Mouse (Mus musculus) right cerebral cortex, postnatal 4 days (tissue): ENCODE data around the gene Fam71e1.

ENCODE experiments used
- DNase-seq: peaks from one replicate; pipeline ENCODE4 v3.0.0-alpha.2; 2022

Fam71e1 gene

DNA sequence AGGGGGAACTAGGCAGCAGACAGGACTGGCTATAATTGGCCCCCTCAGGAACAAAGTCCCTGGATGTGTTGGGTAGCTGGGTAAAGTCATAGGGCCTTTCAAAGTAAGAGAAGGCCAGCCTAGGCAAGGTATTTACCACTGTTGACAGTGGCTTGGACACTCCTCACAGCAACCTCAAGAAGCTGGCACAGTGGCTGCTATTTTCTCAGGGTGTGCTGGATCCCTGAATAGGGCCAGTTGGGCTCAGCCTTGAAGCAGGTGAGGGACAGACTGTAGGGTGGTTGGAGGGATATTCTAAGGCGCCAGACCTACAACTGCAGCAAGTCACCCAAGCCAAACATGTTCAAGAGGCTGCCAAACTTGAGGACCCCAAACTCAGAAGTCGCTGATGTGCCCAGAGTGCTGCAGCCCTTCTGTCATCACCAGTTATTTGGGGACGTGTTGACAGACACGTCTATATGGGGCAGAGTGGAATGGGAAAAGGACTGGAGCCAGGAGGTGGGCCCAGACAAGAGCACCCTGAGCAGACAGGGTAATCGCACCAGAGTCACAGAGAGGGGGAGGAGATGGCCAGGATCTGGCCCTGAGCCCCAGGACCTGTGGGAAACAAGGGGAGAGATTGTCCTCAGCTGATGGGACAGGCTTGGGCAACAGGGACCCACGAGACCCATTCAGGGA lies 24.4 kb upstream of the Fam71e1 start:
- DNase-seq: no peak

DNA sequence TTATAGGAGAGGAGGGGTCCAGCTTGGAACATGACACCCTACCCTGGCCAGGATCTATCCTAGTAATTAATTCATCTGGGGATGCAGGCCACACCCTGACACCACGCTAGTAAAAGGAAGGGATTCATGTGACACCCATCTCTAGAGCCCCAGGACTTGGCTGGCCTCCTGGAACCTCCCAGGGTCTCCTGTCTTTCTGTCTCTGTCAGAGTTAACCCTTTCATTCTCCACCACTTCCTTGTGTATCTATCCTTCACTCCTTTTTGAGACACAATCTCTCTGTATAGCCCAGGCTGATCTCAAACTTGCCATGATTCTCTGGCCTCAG lies 23.9 kb upstream of the Fam71e1 start:
- no peak for DNase-seq

DNA sequence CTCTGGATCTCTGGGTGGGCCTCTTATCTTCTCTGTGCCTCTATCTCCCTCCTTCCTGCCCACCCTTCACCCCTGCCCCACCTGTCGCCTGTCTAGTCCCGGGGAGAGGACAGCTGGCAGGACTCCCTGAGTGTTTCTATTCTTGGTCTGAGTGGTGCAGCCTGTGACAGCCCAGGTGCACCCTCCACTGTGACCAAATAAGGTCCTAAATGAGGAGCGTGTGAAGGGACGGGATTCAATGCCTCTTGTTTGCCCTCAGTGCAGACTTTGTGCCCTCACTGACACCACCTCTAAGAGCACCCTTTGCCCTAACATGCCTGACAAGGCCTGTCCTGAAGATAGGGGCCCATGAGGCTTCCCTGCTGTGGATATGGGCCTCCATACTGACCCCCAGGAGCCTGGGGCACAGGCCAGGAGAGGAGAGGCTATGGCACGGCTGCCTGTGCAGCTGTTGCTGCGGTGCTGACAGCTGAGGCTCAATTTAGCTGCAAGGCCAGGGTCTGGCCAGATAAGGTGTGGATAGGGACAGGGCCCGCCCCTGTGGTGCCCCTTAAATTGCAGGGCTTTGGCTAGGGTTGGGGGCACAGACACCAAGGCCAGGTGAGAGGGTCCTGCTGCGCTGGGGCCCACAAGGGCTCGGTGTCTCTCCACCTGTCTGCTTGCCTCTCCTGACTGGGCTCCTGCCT lies 23.3 kb upstream of the Fam71e1 start:
- no peak for DNase-seq

DNA sequence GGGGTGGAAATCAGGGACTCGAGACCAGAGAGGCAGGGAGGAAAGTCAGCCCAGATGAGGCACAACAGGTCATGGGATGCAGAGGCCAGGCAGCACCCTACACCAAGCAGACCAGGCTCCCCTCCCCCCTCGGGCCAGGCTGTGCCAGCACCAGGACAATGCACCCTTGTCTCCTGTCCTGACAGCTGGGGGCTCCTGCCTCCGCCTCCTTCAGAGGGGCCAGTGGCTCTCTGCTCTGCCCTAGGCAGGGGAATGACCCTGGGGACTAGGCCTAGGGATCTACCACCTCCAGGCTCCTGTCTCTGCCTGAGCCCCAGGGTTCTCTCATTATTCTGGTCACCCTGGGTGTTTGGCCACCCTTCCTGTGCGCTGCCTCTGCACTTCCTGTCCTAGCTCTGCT lies 22.0 kb upstream of the Fam71e1 start:
- DNase-seq: peak; percentile 66

DNA sequence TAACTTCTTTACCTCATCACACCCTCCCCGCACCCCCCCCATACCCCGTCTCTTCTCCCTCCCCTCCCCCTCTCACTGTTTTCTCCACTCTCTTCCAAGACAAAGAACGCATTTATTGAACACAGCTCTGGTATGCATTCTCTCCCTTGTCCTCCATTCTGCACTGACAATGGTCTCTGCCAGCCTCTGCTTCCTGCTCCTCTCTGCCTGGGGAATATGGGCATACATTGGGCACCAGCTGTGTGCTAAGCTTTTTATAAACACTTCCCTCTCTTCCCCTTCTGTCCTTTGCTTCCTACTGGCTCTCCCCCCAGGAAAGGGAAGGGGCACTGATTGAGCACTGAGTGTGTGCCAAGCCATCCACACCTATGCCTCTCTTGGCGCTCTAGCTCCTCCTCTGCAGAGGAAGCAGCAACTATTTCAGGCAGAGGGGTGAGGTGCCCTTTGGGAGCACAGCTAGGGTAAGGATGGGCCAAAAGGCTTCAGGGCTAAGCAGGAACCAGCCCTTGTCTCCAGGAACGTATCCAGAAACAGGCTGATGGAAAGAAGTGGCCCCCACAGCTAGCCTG lies 21.3 kb upstream of the Fam71e1 start:
- DNase-seq: no peak

DNA sequence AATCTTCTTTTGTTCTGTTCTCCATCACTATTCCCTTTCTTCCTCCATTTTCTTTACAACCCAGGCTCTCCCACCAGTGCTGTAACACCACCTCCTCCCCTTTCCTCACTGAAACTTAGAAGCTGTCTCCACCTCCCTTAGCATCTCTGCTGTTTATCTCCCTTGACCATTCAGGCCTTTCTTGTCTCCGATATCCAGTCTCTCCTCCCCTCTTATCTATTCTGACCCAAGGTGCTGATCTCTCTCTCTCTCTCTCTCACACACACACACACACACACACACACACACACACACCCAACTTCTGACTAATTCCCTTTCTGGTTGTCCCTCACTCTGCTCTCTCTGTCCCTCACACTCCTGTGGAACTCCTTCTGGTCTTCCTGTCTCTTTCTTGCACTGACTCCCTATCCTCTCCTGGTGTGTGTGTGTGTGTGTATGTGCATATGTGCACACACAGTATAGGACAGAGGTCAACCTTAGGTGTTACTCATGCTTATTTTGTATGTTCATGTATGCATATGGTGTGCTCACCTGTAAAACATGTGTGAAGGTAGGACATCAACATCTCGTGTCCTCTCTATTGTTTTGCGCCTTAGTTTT lies 13.4 kb upstream of the Fam71e1 start:
- no peak for DNase-seq

DNA sequence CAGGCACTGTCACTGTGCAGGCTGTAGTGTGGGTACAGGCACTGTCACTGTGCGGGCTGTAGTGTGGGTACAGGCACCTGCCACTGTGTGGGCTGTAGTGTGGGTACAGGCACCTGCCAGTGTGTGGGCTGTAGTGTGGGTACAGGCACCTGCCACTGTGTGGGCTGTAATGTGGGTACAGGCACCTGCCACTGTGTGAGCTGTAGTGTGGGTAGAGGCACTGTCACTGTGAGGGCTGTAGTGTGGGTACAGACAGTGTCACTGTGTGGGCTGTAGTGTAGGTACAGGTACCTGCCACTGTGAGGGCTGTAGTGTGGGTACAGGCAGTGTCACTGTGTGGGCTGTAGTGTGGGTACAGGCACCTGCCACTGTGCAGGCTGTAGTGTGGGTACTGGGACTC lies 12.3 kb upstream of the Fam71e1 start:
- no peak for DNase-seq

DNA sequence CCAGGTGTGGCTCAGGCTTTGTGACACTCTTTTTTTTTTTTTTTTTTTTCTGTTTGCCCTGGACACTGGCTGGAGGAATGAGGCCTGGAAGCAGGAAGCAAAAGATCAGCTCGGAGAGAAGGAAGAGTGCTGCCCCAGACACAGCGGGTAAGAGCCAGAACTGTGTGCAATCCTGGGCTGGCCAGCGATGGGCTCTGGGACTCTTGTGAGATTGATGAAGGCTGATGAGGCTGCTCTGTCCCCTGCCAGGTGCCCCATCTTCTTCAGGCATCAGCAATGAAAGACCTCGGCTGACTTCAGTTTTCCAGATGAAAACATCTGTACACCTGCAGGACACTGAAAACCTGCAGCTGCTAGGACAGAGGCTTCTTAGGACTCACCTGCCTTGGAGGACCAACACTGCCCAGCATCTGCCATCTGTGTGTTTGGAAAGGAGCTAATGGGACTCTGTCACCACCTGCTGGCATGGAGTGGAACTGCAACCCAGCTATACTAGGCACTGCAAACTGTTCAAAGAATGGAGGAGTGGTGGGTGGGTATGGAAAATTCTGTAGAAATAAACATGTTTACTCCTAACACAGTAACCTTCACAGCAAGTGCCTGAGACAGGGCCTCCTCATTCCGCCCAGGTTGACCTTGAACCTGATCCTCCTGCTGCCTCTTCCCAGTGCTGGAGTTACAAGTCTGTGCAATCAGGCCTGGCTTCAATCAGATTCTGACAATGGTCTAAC lies 11.4 kb upstream of the Fam71e1 start:
- DNase-seq: peak; percentile 88

DNA sequence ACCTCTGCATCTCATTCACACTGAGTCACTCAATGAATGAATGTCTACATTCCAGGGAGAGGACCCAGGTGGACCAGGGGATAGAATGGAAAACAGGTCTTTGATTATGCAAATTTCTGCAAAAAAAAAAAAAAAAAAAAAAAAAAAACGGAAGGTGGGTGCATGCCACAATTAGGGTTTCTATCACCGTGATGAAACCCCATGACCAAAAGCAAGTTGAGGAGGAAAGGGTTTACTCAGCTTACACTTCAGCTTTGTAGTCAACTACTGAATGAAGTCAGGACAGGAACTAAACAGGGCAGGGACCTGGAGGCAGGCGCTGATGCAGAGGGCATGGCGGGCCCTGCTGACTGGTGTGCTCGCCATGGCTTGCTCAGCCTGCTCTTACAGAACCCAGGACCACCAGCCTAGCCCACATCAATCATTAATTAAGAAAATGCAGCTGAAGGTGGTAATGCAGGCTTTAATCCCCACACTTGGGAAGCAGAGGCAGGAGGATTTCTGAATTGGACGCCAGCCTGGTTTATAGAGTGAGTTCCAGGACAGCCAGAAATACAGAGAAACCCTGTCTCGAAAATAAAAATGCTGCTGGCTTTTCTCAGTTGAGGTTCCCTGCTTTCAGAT lies 10.7 kb upstream of the Fam71e1 start:
- DNase-seq: no peak

DNA sequence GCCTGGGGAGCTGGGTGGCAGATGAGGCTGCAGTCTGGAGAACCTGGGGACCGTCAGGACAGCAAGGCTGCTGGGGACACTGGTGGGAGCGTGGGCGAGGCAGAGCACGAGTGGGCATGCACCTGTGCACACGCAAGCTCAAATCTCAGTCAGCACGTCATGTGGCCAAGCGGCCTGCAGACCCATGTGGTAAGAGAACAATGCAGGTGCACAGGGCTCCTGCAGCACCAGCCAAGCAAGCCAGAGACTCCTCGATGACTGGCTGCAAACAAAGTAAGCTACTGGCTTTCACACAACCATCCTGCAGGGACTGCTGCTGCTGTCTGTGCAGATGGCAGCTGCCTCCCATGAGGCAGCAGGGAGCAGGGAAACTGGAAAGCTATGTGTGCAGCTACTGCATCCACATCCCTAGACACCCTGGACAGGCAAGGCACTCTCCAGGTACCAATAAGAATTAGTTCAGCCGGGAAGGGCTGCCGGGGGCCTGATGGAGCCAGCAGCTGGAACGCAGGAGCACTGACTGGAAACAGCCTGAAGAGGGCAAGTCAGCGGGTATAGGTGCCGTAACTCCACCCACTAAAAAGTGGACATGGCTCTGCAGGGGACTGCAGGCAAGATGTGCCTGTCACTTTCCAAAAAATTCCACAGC lies 9.3 kb upstream of the Fam71e1 start:
- peak; percentile 4 for DNase-seq

DNA sequence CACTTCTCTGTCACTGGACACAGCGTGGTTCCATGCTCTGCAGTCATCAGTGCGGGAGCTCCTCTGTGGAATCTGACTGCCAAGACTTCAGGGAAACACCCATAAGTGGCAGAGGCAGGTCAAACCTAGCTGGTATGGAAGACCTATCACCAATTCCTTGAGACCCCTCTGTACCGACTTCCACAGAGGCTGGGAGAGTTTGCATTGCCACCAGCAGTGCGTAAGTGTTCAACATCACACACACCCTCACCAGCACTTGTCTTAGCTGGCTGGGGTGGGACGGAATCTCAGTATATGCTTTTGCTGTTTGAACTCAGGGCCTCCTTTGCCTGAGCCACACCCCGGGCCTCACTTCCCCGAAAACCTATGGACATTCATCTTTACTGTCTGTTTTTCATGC lies 8.4 kb upstream of the Fam71e1 start:
- DNase-seq: no peak

DNA sequence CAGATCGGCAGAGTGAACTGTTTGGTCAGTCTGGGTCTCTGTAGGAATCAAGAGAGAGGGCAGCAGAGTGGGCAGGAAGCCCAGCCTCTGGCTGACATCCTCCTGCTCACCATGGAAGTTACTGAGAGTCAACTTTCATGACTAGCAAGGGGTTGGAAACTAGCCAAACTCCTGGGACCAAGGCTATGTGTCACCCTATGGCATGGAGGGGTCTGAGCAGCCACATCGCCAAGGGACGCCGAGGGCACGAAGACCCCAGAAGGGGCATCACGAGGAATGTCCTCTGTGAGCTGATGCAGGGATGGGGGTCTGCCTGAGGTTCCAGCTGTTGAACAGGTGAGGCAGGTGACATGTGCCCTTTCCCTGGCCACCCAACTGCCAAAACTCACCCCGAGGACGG lies 7.8 kb upstream of the Fam71e1 start:
- DNase-seq: peak; percentile 3

DNA sequence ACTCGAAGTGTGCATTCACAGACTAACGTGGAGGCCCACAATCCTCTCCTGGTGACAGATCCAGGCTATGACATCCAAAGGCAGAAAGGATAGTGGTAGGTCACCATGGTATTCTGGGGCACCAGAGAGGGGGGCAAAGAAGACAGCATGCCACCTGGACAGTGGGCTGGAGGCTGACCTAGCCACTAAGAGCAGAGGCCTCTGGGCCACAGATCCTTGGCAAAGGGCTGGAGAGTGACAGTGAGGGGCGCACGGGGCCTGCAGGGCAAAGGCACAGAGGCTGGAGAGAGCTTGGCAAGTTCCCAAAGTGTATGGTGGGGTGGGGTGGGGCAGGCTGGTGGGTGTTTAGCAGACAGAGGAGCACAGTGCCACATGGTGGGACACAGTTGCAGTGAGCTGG lies 6.1 kb upstream of the Fam71e1 start:
- peak; percentile 4 for DNase-seq

DNA sequence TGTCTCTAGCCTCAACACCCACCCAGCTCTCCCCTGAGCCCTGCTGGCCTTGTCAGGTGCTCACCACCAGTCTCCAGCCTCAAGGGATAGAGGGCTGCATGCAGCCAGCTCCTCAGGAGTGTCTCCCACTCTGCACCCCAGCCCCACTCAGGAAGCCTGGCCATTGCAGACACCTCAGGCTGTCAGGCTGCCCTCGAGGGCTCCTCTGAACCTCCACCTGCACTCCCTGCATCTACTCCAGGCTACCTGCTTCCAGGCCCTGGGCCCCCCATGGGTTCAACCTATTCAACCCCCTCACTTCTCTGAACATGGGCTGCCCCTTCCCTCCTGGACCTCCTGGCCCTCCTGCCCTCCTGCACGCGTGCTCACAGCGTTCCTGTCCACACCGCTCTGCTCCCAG lies 5.0 kb upstream of the Fam71e1 start:
- no peak for DNase-seq

DNA sequence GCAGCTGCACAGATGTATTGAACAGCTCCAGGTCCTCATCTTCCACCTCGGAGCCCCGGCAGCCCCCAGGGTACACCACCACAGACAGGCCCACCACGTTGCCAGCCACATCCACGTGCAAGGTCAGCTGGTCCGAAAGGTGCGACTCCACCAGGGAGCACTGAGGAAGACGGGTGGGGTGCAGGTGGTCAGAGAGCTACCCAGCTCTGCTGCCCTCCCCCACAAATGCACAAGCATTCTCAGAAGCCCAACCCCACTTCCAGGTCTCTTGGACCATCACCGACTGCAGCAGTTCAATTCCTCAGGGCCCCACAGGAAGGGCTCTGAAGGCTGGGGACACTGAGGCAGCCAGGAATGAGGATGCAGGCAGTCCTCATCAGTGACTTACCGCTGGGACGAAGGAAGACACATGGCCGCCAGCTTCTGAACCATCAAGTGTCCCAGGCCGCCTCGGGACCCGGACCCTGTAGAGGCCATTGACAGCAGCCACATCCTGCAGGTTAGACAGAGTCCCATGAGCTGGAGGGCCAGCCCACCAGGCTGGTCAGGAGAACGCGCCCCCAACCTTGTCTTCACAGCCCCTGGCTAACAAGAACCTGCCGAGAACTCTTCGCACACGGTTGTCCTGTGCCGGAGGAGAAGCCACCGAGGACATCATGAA lies 4.1 kb upstream of the Fam71e1 start:
- no peak for DNase-seq

DNA sequence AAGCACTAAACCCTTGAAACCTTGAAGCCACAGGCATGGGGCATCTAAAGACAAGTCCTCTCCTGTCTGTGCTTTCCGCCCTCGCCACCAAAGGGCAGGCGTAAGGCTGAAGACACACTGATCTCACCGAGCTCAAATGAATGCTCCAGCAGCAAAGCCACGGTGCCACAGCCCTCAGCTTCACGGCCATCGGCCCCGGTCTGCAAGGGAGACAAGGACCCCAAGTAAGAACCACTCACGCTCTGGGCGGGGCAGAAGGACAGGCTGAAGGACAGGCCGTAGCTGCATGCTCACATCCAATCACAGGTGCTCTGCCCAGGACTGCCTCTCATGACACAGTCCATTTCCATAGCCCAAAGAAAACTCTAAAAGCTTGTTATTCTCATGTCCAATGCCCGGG lies 1.7 kb upstream of the Fam71e1 start:
- peak; percentile 5 for DNase-seq

DNA sequence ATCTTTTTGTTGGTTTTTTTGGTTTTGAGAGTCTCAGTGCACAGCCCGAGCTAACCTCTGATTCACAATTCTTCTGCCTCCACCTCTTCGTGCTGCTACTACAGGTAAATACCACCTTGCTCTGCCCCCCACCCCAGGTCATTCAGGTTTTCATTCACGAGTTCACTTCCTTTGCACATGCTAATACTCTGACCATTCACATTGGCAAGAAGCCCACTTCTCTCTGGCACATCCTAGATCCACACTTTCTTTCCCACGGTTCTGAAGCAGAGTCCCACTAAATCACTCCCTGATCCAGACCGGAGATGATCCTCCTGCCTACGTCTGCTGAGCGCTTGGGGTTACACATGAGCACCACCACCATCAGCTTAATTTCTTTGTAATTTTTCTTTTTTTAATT lies 1.3 kb upstream of the Fam71e1 start:
- peak; percentile 5 for DNase-seq

DNA sequence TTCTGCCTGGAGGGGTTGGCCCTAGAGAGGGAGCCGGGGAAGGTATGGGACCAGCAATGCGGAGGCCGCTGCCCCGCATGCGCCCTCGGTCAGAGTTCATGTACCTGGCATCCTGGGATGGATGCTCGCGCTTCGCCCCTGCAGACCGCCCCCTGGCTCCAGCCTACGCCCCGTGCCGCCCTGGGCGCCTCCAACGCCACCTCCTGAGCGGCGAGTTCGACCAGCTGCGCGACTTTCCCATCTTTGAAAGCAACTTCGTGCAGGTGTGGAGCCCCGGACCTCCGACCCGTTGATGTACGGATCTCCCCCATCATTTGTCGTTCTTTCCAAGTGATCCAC lies 359 bp downstream of the Fam71e1 start:
- no peak for DNase-seq

DNA sequence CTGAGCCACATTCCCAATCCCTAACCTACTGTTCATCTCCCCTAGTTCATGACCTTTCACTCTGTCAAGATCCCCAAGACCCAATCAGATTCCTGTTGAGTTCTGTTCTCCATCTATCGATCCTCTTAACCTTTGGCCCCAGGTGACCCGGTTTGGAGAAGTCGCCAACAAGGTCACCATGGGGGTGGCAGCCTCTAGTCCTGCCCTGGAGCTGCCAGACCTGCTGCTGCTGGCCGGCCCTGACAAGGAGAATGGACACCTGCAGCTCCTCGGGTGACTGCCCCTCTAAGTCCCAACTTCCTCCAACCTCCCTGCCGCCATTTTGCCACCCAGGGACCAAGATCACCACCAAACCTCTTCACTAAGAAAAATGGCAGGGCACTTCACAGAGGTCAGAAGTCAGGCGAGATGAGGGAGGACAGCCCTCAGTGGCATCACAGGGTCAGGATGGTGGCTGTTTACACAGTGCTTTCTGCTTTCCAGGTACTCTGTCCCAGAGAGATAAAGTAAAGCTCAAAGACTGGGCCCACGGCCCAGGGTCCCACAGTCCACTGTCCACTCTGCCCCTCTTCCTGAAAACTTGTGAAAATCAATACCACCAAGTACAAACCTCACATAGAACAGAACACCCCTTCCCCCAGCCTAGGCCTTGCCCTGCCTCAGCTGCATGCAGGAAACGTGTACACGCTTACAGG lies 1.1 kb downstream of the Fam71e1 start:
- peak; percentile 23 for DNase-seq

DNA sequence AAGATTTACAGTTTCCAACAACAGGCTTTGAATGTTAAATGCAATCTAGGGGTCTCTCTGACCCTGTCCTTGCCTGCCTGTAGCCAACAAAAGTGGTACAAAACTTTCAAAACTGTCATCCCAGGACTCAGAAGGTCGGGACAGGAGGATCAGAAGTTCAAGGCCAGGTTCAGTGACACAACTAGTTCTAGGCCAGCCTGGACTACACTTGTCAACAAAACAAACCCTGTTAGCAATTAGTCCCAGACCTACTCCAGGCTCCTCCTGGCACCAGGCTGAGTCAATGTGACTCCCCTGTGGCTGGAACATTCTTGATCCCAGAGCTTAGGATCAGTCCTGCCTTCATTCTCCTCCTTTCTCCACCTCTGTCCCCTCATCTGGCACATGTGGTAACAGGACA lies 2.5 kb downstream of the Fam71e1 start:
- no peak for DNase-seq

DNA sequence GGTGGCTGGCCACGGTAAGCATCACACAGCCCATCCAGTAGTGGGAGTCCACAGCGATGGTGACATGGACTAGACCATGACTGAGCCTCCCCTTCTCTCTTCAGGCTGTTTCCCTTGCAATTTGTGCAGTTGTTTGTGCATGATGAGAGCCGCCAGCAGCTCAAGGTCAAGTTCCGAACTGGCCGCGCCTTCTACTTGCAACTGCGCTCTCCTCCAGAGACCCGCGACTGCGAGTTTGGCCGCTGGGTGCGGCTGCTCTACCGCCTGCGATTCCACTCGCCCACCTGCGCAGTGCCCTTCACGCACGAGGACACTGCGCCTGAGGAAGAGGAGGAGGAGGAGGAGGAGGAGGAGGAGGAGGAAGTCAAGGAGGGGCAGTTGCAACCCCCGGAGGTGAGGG lies 3.7 kb downstream of the Fam71e1 start:
- no peak for DNase-seq
